Mouse (Mus musculus): ENCODE results near the gene Tex21. TPM values are rescaled to one million over a fixed set of nuclear protein-coding genes. Genes with fewer than 3 reads are reported as not detected.

Tex21 gene
- under 1 TPM in 1 of 2 experiments, not detected in 1; 0.16 TPM for polyA plus RNA-seq (2017; shearing (Covaris generic))

GRCm38 (mm10) chr12:76246646-76247045, at the start of gene Tex21:
Gene Tex21, minus strand, starts transcription at chr12:76246746.

GRCm38 (mm10) chr12:76254725-76255498, 8.4 kb upstream of the Tex21 start, which contains the start of gene Mthfd1:
Gene Mthfd1, plus strand, starts transcription at chr12:76255298.

DNA sequence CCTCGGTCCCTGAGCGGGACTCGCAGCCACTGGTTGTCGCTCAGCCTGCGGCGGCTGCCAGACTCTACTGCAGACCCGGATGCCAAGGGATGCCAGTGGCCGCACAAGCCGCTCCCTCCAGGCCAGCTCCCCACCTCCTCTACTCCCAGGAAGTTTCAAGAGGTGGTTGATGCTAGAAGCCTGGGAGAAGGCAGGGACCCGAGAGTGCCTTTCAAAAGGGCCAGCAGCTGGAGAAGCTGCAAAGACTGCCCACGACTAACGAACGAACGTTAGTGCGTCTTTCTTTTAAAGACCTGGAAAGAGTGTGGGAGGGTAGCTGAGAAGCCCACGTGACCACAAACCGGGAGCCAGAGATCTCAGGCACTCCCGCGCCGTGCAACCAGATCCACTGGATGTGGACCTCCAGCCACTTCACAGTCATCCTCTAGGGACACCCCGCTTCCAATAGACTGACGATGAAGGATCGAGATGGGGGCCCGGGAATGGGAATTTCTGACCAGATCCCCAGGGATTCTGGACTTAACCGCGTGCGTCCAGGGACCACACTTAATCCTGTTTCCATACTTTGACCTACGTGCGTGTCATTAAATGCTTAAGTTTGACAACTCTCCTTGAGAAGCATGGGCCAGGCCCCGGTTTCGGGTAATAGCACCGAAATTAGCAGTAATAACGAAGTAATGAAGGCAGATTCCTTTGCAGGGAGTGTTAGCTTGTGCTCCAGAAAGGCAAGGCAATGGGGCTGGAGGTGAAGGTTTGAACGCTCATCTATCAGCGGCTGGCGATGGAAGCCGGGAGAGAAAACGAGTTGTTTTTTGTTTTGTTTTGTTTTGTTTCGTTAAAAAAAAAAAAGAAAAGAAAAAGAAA, 69.3 kb downstream of the Tex21 start, which contains the start of gene Esr2:
TSS of gene Esr2 (minus strand) at position 260 of the 864 bp plus-strand sequence.

Other genes with a start within 250 kb of the Tex21 start
- under 1 TPM; 0.07 to 0.38 TPM for gene Esr2, start 69.5 kb downstream of the Tex21 start, polyA plus RNA-seq (2017; shearing (Covaris generic))
- gene Mthfd1, start 8.6 kb upstream of the Tex21 start, polyA plus RNA-seq (2017; shearing (Covaris generic)): 10 to 100 TPM; 45.9 to 59.4 TPM
- gene Akap5, start 78.1 kb upstream of the Tex21 start, polyA plus RNA-seq (2017; shearing (Covaris generic)): 1 to 10 TPM; 1.3 to 1.5 TPM
- gene Zbtb25, start 122.9 kb upstream of the Tex21 start, polyA plus RNA-seq (2017; shearing (Covaris generic)): 10 to 100 TPM; 64.8 to 71.8 TPM
- gene Zbtb1, start 123.5 kb upstream of the Tex21 start, polyA plus RNA-seq (2017; shearing (Covaris generic)): 10 to 100 TPM; 21.0 to 28.1 TPM
- 1 to 10 TPM; 2.4 to 3.5 TPM for gene Hspa2, start 157.4 kb upstream of the Tex21 start, polyA plus RNA-seq (2017; shearing (Covaris generic))
- not detected for gene Ppp1r36, start 170.8 kb upstream of the Tex21 start, polyA plus RNA-seq (2017; shearing (Covaris generic))

Data from inflammation-experienced regulatory T-cells (primary cell).